10 mouse cellular contexts compared by ENCODE assay signal in the genomic region with DNA sequence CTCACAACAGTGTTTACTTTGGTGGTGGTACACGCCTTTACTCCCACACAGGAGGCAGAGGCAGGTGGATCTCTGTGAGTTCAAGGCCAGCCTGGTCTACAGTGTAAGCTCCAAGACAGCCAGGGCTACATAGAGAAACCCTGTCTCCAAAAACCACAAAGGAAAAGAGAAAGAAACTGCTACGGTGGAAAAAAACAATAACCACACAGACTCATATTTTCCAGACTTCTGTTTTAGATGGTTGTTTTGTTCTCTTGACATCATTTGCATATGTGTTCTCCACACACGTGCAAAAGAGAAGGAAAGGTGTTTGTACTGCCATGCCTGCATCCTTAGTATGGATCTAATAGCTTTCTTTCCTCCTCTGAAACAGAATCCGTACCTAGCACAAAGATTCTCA. TPM values are rescaled to one million over a fixed set of nuclear protein-coding genes. Genes with fewer than 3 reads are reported as not detected.
DNase-seq lines count a peak whose midpoint lies in the region; ATAC-seq and TF ChIP-seq lines count a peak whose summit lies in the region.
"Had no signal": no experiment of that assay in that cellular context is flagged by ENCODE, and none has a peak within 500 bp of the region (broad histone marks: within the 10 kb centered on the region; RNA-seq: fewer than 3 reads in every experiment).

No protein-coding gene starts in this region.

- H3K4me2 ChIP-seq in heart, embryonic 12.5 days = no peak overlapping the region
- H3K4me2 ChIP-seq in heart, embryonic 11.5 days = no peak overlapping the region
- H3K4me2 ChIP-seq: embryonic facial prominence, embryonic 15.5 days; intestine, embryonic 15.5 days had no signal

- ATAC-seq in heart, embryonic 12.5 days (ENCODE audit: insufficient number of reproducible peaks, low FRiP score) = no peak
- ATAC-seq in heart, embryonic 11.5 days (replicated peaks; ENCODE audit: insufficient number of reproducible peaks, low FRiP score, low TSS enrichment) = no peak
- ATAC-seq in megakaryocyte, adult 5-6 weeks (ENCODE audit: poor library complexity, severe bottlenecking) = no peak

- peak; percentile 44 for DNase-seq in splenic B cell, adult 2 months (ENCODE audit: low read depth, low spot score)
- DNase-seq in kidney, adult 8-10 months = no peak
- DNase-seq in kidney, postnatal 36 days = no peak

- TF ChIP-seq CTCF in cortical plate, adult 2 months (IDR thresholded peaks at IDR 0.05; ENCODE audit: extremely low read depth, insufficient read depth, low read length) = no peak

- H3K4me1 ChIP-seq in heart, embryonic 12.5 days (replicated peaks) = peaks cover 78% of the 10 kb centered on the region
- H3K4me1 ChIP-seq in heart, embryonic 11.5 days (ENCODE audit: control insufficient read depth, insufficient read depth, low read length) = peaks cover 49% of the 10 kb centered on the region
- peaks cover 94% of the 10 kb centered on the region for H3K4me1 ChIP-seq in megakaryocyte, embryonic 14.5 days
- no peaks in the 10 kb centered on the region for H3K4me1 ChIP-seq in cortical plate, adult 2 months (ENCODE audit: control insufficient read depth, insufficient read depth, low read length)
- H3K4me1 ChIP-seq: intestine, embryonic 15.5 days had no signal

- 0 out of 2 replicates have a peak overlapping the region, but pooled peaks have one; percentile 24 for H3K27ac ChIP-seq in heart, embryonic 12.5 days (ENCODE audit: poor library complexity, severe bottlenecking)
- H3K27ac ChIP-seq in heart, embryonic 11.5 days (ENCODE audit: low read depth, low read length) = no peak overlapping the region
- 0 out of 2 replicates have a peak overlapping the region, but pooled peaks have one; percentile 82 for H3K27ac ChIP-seq in cortical plate, adult 2 months (ENCODE audit: insufficient read depth, low read length)

- WGBS in heart, embryonic 12.5 days = 71% methylated on average over 4 of the region's 4 CpGs
- WGBS in heart, embryonic 11.5 days (ENCODE audit: insufficient replicate concordance) = 81% methylated on average over 4 of the region's 4 CpGs

- no peaks in the 10 kb centered on the region for H3K9me3 ChIP-seq in heart, embryonic 12.5 days (replicated peaks)
- no peaks in the 10 kb centered on the region for H3K9me3 ChIP-seq in heart, embryonic 11.5 days (replicated peaks; ENCODE audit: control insufficient read depth, low read length)
- no peaks in the 10 kb centered on the region for H3K9me3 ChIP-seq in megakaryocyte, embryonic 14.5 days
- H3K9me3 ChIP-seq: embryonic facial prominence, embryonic 15.5 days; intestine, embryonic 15.5 days had no signal

- H3K27me3 ChIP-seq in heart, embryonic 12.5 days (replicated peaks) = no peaks in the 10 kb centered on the region
- H3K27me3 ChIP-seq in heart, embryonic 11.5 days (ENCODE audit: control insufficient read depth, insufficient read depth, low read length) = no peaks in the 10 kb centered on the region
- H3K27me3 ChIP-seq in megakaryocyte, embryonic 14.5 days (replicated peaks) = no peaks in the 10 kb centered on the region
- H3K27me3 ChIP-seq in splenic B cell, adult 2 months (ENCODE audit: control insufficient read depth, insufficient read depth, low read length, poor library complexity, severe bottlenecking) = no peaks in the 10 kb centered on the region
- H3K27me3 ChIP-seq: embryonic facial prominence, embryonic 15.5 days; intestine, embryonic 15.5 days had no signal

- H3K4me3 ChIP-seq in heart, embryonic 12.5 days = no peak overlapping the region
- H3K4me3 ChIP-seq in heart, embryonic 11.5 days (ENCODE audit: low read depth, low read length) = no peak overlapping the region
- peak overlapping the region; percentile 90 for H3K4me3 ChIP-seq in megakaryocyte, embryonic 14.5 days (replicated peaks)
- H3K4me3 ChIP-seq in cortical plate, adult 2 months (ENCODE audit: insufficient read depth, low read length) = no peak overlapping the region
- H3K4me3 ChIP-seq: embryonic facial prominence, embryonic 15.5 days; intestine, embryonic 15.5 days had no signal

- no peaks in the 10 kb centered on the region for H3K36me3 ChIP-seq in heart, embryonic 12.5 days
- no peaks in the 10 kb centered on the region for H3K36me3 ChIP-seq in heart, embryonic 11.5 days (ENCODE audit: control insufficient read depth, insufficient read depth, low read length)
- peaks cover 8% of the 10 kb centered on the region for H3K36me3 ChIP-seq in megakaryocyte, embryonic 14.5 days (replicated peaks; ENCODE audit: low read length)
- no peaks in the 10 kb centered on the region for H3K36me3 ChIP-seq in splenic B cell, adult 2 months (ENCODE audit: control insufficient read depth, insufficient read depth, low read length, poor library complexity, severe bottlenecking)
- H3K36me3 ChIP-seq: embryonic facial prominence, embryonic 15.5 days; intestine, embryonic 15.5 days had no signal

- TF ChIP-seq POLR2A in cortical plate, adult 2 months (IDR thresholded peaks at IDR 0.05; ENCODE audit: extremely low read depth, insufficient read depth, low read length) = no peak

- H3K9ac ChIP-seq in heart, embryonic 12.5 days = no peak overlapping the region
- no peak overlapping the region for H3K9ac ChIP-seq in heart, embryonic 11.5 days (ENCODE audit: low read depth, low read length)
- H3K9ac ChIP-seq: embryonic facial prominence, embryonic 15.5 days; intestine, embryonic 15.5 days had no signal

RNA-seq across cellular contexts. Expression of a gene that starts 55.3 kb away (rescaled TPM):
- 66.8 and 69.2 TPM in 2 replicates for polyA plus RNA-seq in heart, embryonic 12.5 days (2016; fragmentation: Nextera tagmentation; extraction: Ambion mirVana)
- 47.3 and 68.5 TPM in 2 replicates for polyA plus RNA-seq in heart, embryonic 11.5 days (2014; fragmentation: Nextera tagmentation; extraction: Ambion mirVana)
- polyA plus RNA-seq in megakaryocyte, embryonic 14.5 days (2012; ENCODE audit: insufficient read depth, low replicate concordance) = 0.64 and 6.1 TPM in 2 replicates
- 50.0 and 52.5 TPM in 2 replicates for total RNA-seq in megakaryocyte, adult 5-6 weeks (2015)
- total RNA-seq in megakaryocyte, adult 5-6 weeks (2017) = 36.1 and 42.4 TPM in 2 replicates
- polyA plus RNA-seq in cortical plate, adult 2 months (2012; rRNA removed) = 32.3 and 35.6 TPM in 2 replicates
